Mouse (Mus musculus) liver, adult 2 months (tissue): Measurements from ENCODE around the gene Bbs12. TPM values are rescaled to one million over a fixed set of nuclear protein-coding genes. Genes with fewer than 3 reads are reported as not detected.

Experiments used
- DNase-seq: peaks from one replicate; pipeline ENCODE4 v3.0.0-alpha.2; 2011; ENCODE audit warnings: low read depth, low spot score; ENCODE audit errors: extremely low read depth
- H3K27ac ChIP-seq: fragments of 200-500 bp; replicated peaks from 2 replicates; pipeline ENCODE4 v1.5.1; 2012; ENCODE audit warnings: low read depth, mild to moderate bottlenecking, control low read depth, inconsistent platforms, low read length; ENCODE audit not compliant: insufficient read depth
- H3K27me3 ChIP-seq: fragments of 200-500 bp; 2 replicates; pipeline ENCODE4 v1.6.1; 2012; ENCODE audit warnings: mild to moderate bottlenecking, moderate library complexity, low read length, inconsistent platforms; ENCODE audit not compliant: control insufficient read depth, insufficient read depth
- H3K36me3 ChIP-seq: fragments of 200-500 bp; 2 replicates; pipeline ENCODE4 v1.6.1; 2012; ENCODE audit warnings: low read length, inconsistent platforms; ENCODE audit not compliant: control insufficient read depth, insufficient read depth
- H3K4me1 ChIP-seq: fragments of 200-500 bp; 2 replicates; pipeline ENCODE4 v1.6.1; 2011; ENCODE audit warnings: low read length; ENCODE audit not compliant: control insufficient read depth, insufficient read depth
- H3K4me3 ChIP-seq: fragments of 200-500 bp; 2 replicates; pipeline ENCODE4 v1.5.1; 2011; ENCODE audit warnings: low read depth, mild to moderate bottlenecking, control low read depth, low read length, moderate library complexity; ENCODE audit not compliant: insufficient read depth
- H3K79me2 ChIP-seq: fragments of 200-500 bp; 2 replicates; pipeline ENCODE4 v1.6.1; 2012; ENCODE audit warnings: inconsistent platforms, mild to moderate bottlenecking, low read length, moderate library complexity; ENCODE audit not compliant: control insufficient read depth, insufficient read depth
- H3K9ac ChIP-seq: fragments of 200-500 bp; 2 replicates; pipeline ENCODE4 v1.6.1; 2012; ENCODE audit warnings: low read depth, mild to moderate bottlenecking, control low read depth, inconsistent platforms, low read length
- CTCF ChIP-seq: fragments of 200-500 bp; IDR thresholded peaks from 2 replicates; pipeline ENCODE4 v1.5.1; 2011; ENCODE audit warnings: low read depth, low read length, control low read depth
- POLR2A ChIP-seq: fragments of 200-500 bp; IDR thresholded peaks from 2 replicates; pipeline ENCODE4 v1.6.1; 2011; ENCODE audit warnings: low read length, control low read depth; ENCODE audit not compliant: insufficient read depth; ENCODE audit errors: extremely low read depth
- WGBS: fragments of 180-500 bp; shearing (Covaris S2); methylation state at CpG from one replicate; pipeline ENCODE4 v1.1.7; 2018; 5-methylcytosine and 5-hydroxymethylcytosine counted together
- polyA plus RNA-seq: library from polyadenylated mRNA; depleted of rRNA; stranded (reverse); fragments of >200 nt; gene quantifications from 2 replicates; pipeline ENCODE4 v1.2.3, GENCODE M21; 2012; rRNA removed
- total RNA-seq: library from RNA; depleted of rRNA; stranded (reverse); fragments of >200 nt; gene quantifications from 2 replicates; pipeline ENCODE4 v1.2.3, GENCODE M21; 2014; rRNA removed

Gene Bbs12
- total and polyA plus RNA-seq, 2 experiments = 0.09 to 1.1 TPM

DNA sequence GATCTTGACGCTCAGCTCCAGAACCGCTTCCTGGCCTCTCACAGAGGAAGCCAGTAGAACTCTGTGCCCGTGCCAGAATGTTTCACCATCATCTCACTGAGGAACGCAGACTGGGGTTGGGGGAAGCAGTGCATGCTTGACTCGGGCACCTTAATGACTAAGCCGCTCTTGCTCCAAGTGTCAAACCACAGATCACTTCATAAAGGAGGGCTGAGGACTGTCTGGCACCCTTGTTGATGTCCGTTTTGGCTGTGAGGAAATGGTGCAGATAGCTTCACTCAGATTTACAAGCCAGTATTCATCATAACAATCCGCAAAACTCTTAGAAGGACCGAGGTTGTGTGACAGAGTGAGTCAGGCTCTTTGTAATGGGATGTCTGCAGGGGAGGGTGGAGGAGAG lies 48.4 kb downstream of the Bbs12 start:
- WGBS = 66% methylated on average over 9 of the region's 9 CpGs
- Histone ChIP-seq H3K79me2 (no peaks in the 10 kb centered on the region), H3K4me1 (no peaks in the 10 kb centered on the region), H3K9ac (no peak overlapping the region), H3K36me3 (no peaks in the 10 kb centered on the region), H3K27me3 (no peaks in the 10 kb centered on the region), H3K4me3 (no peak overlapping the region), H3K27ac (no peak overlapping the region)
- no peak for DNase-seq
- TF ChIP-seq CTCF (no peak), POLR2A (no peak)

DNA sequence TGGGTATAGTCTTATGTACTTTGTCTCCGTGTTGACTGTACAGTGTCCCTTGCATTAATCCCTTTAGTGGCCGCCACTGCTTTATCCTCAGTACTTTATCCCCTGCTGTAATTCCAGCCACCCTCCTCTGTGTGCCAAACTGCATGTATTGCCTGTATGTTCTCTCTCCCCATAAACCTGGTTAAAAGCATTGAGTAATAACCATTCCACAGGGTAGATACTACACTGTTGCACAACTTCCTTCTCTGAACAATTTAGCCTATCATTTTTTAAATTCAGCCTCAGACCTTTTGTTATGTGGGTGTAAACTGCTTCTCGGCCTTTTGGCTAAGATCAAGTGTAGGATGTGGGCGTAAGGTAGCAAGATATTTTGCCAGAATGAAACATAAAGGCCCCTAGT lies 52.8 kb downstream of the Bbs12 start:
- Histone ChIP-seq H3K27ac (no peak overlapping the region), H3K9ac (no peak overlapping the region), H3K4me3 (no peak overlapping the region), H3K4me1 (no peaks in the 10 kb centered on the region), H3K79me2 (no peaks in the 10 kb centered on the region), H3K36me3 (no peaks in the 10 kb centered on the region), H3K27me3 (no peaks in the 10 kb centered on the region)
- TF ChIP-seq CTCF (no peak), POLR2A (no peak)
- WGBS = 88% methylated on average over 4 of the region's 4 CpGs
- DNase-seq = no peak

DNA sequence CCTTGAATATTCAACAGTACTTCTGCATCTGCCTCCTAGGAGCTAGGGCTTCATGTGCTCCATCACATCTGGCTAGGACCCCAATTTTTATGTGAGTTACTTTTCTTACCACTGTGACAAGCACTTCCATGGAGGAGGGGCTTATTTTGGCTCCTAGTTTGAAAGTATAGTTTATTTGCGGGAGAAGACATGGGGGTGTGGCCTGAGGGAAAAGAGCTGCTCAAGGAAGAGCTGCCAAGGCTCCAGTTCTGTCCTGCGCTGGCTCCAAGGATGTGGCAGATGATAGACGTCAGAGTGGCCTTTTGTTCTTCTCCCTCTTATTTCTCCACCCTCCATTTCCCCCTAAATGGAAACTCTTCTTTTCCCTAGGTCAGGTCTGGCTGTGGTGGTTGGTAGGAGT lies 53.6 kb downstream of the Bbs12 start:
- TF ChIP-seq POLR2A = no peak
- no peak for TF ChIP-seq CTCF
- H3K79me2 ChIP-seq = no peaks in the 10 kb centered on the region
- H3K36me3 ChIP-seq = no peaks in the 10 kb centered on the region
- no peak overlapping the region for H3K27ac ChIP-seq
- H3K4me3 ChIP-seq = no peak overlapping the region
- H3K4me1 ChIP-seq = no peaks in the 10 kb centered on the region
- DNase-seq = no peak
- no peak overlapping the region for H3K9ac ChIP-seq
- 63% methylated on average over 3 of the region's 3 CpGs for WGBS
- H3K27me3 ChIP-seq = no peaks in the 10 kb centered on the region

DNA sequence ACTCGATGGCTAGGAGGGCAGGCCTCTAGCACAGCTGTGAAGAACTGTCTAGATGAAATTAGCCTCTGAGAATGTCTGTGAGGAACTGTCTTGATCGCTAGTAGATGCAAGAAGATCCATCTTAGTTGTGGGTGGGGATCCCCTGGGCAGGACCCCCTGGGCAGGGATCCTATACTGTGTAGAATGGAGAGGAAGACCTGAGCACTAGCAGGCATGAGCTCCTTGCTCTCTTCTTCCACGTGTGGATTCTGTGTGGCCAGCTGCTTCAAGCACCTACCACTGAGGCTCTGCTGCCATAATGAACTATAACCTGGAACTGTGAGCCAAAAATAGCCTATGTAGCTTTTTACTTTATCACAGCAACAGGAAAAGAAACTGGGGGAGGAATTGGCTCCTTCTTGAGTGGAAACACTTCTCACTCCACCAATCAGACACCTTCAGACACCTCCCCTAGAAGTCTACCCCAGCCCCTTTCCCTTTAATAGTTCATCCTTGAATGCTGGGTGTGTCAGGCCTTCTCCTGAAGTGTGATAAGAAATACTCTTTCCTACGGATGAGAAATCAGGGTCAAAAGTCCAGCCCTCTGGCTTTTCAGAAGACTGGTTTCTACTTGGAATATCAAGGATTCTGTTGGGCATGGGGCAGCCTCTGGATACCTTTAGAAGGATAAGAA lies 54.2 kb downstream of the Bbs12 start:
- Histone ChIP-seq H3K79me2 (no peaks in the 10 kb centered on the region), H3K4me1 (no peaks in the 10 kb centered on the region), H3K27me3 (no peaks in the 10 kb centered on the region), H3K27ac (no peak overlapping the region), H3K9ac (no peak overlapping the region), H3K4me3 (no peak overlapping the region), H3K36me3 (no peaks in the 10 kb centered on the region)
- WGBS = 51% methylated on average over 4 of the region's 4 CpGs
- TF ChIP-seq POLR2A (no peak), CTCF (no peak)
- no peak for DNase-seq

DNA sequence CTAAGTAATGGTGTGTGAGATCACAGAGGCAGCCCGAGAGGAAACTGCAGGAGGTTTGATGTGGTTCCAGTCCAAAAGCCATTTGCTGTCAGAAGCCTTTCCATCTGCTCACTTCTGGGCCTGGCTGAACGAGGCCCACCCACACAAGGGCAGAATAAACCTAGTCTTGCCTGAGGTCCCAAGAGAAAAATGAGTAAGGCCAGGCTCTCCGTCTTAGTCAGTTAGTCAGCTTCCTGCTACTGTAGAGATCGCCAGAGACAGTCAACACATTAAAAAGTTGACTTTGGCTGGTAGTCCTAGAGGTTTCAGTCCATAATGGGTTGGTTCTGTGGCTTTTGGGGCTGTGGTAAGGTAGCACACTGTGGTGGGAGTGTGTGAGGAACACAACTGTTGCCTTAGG lies 58.1 kb downstream of the Bbs12 start:
- Histone ChIP-seq H3K4me3 (no peak overlapping the region), H3K27me3 (no peaks in the 10 kb centered on the region), H3K4me1 (no peaks in the 10 kb centered on the region), H3K27ac (no peak overlapping the region), H3K36me3 (no peaks in the 10 kb centered on the region), H3K9ac (no peak overlapping the region), H3K79me2 (no peaks in the 10 kb centered on the region)
- DNase-seq = no peak
- 80% methylated on average over 4 of the region's 4 CpGs for WGBS
- TF ChIP-seq POLR2A = no peak
- no peak for TF ChIP-seq CTCF

Other genes with a start within 250 kb of the Bbs12 start
- not detected in 2 replicates for gene Adad1, start 249.0 kb upstream of the Bbs12 start, total RNA-seq
- not detected in 2 replicates for gene Adad1, start 249.0 kb upstream of the Bbs12 start, polyA plus RNA-seq
- not detected in 2 replicates for gene Il2, start 186.6 kb upstream of the Bbs12 start, total RNA-seq
- not detected in 2 replicates for gene Il2, start 186.6 kb upstream of the Bbs12 start, polyA plus RNA-seq
- gene Il21, start 79.9 kb upstream of the Bbs12 start, total RNA-seq = not detected in 2 replicates
- not detected in 2 replicates for gene Il21, start 79.9 kb upstream of the Bbs12 start, polyA plus RNA-seq
- gene Cetn4, start 154 bp downstream of the Bbs12 start, total RNA-seq = 0.18 and 0.74 TPM in 2 replicates
- gene Cetn4, start 154 bp downstream of the Bbs12 start, polyA plus RNA-seq = not detected in 2 replicates
- 0.46 and 0.67 TPM in 2 replicates for gene Fgf2, start 35.8 kb downstream of the Bbs12 start, total RNA-seq
- gene Fgf2, start 35.8 kb downstream of the Bbs12 start, polyA plus RNA-seq = 0.07 and 0.11 TPM in 2 replicates
- gene Spata5, start 107.3 kb downstream of the Bbs12 start, total RNA-seq = 7.2 and 8.7 TPM in 2 replicates
- 1.1 and 1.3 TPM in 2 replicates for gene Spata5, start 107.3 kb downstream of the Bbs12 start, polyA plus RNA-seq
- gene Nudt6, start 107.7 kb downstream of the Bbs12 start, total RNA-seq = 8.0 and 11.3 TPM in 2 replicates
- gene Nudt6, start 107.7 kb downstream of the Bbs12 start, polyA plus RNA-seq = 28.4 and 32.4 TPM in 2 replicates